In genomic region chr9:13686977-13687659, GRCm38 (mm10) we compare ENCODE assay signal across 9 mouse cellular contexts.
DNase-seq lines count a peak whose midpoint lies in the region; ATAC-seq and TF ChIP-seq lines count a peak whose summit lies in the region.
"Had no signal": no experiment of that assay in that cellular context is flagged by ENCODE, and none has a peak within 500 bp of the region (broad histone marks: within the 10 kb centered on the region; RNA-seq: fewer than 3 reads in every experiment).

No protein-coding gene starts in this region.

- H3K4me1 ChIP-seq in limb, embryonic 11.5 days (ENCODE audit: control insufficient read depth, insufficient read depth, low read length): no peaks in the 10 kb centered on the region
- H3K4me1 ChIP-seq in limb, embryonic 10.5 days: no peaks in the 10 kb centered on the region
- H3K4me1 ChIP-seq in embryonic facial prominence, embryonic 11.5 days (ENCODE audit: control insufficient read depth, insufficient read depth, low read length): no peaks in the 10 kb centered on the region
- no peaks in the 10 kb centered on the region for H3K4me1 ChIP-seq in testis, adult 2 months (ENCODE audit: control insufficient read depth, insufficient read depth, low read length)
- H3K4me1 ChIP-seq: limb, embryonic 13.5 days had no signal

- TF ChIP-seq CTCF in testis, adult 2 months (IDR thresholded peaks at IDR 0.05; ENCODE audit: control insufficient read depth, insufficient read depth, insufficient replicate concordance, low read depth, low read length): 0 out of 2 replicates have a peak, but pooled peaks have one; percentile 1

- no peaks in the 10 kb centered on the region for H3K9me3 ChIP-seq in limb, embryonic 11.5 days (ENCODE audit: control insufficient read depth, low read length)
- no peaks in the 10 kb centered on the region for H3K9me3 ChIP-seq in limb, embryonic 10.5 days (replicated peaks)
- no peaks in the 10 kb centered on the region for H3K9me3 ChIP-seq in embryonic facial prominence, embryonic 11.5 days (replicated peaks; ENCODE audit: control insufficient read depth, low read length)
- H3K9me3 ChIP-seq: limb, embryonic 13.5 days had no signal

- TF ChIP-seq POLR2A in testis, adult 2 months (IDR thresholded peaks at IDR 0.05; ENCODE audit: control insufficient read depth, low read depth, low read length): no peak

- WGBS in limb, embryonic 11.5 days: 91% methylated on average over 19 of the region's 19 CpGs
- 89% methylated on average over 19 of the region's 19 CpGs for WGBS in limb, embryonic 10.5 days
- 89% methylated on average over 19 of the region's 19 CpGs for WGBS in embryonic facial prominence, embryonic 11.5 days

- no peak overlapping the region for H3K9ac ChIP-seq in limb, embryonic 11.5 days (ENCODE audit: low read length)
- no peak overlapping the region for H3K9ac ChIP-seq in embryonic facial prominence, embryonic 11.5 days (replicated peaks; ENCODE audit: low read length)
- H3K9ac ChIP-seq: limb, embryonic 13.5 days had no signal

- no peak overlapping the region for H3K4me3 ChIP-seq in limb, embryonic 11.5 days (ENCODE audit: low read depth, low read length)
- H3K4me3 ChIP-seq in limb, embryonic 10.5 days: no peak overlapping the region
- no peak overlapping the region for H3K4me3 ChIP-seq in embryonic facial prominence, embryonic 11.5 days (ENCODE audit: low read depth, low read length)
- no peak overlapping the region for H3K4me3 ChIP-seq in testis, adult 2 months (ENCODE audit: control insufficient read depth, low read depth, low read length)
- H3K4me3 ChIP-seq: limb, embryonic 13.5 days had no signal

- H3K4me2 ChIP-seq in limb, embryonic 11.5 days (ENCODE audit: low read depth, severe bottlenecking): no peak overlapping the region
- no peak overlapping the region for H3K4me2 ChIP-seq in embryonic facial prominence, embryonic 11.5 days (ENCODE audit: low read depth, low read length)
- H3K4me2 ChIP-seq: limb, embryonic 13.5 days had no signal

- DNase-seq in adrenal gland, postnatal 14 days: peak; percentile 33
- no peak for DNase-seq in adrenal gland, postnatal 4 days (ENCODE audit: low spot score in 2 of 2)
- DNase-seq in limb, embryonic 11.5 days (ENCODE audit: low spot score): peak; percentile 41
- no peak for DNase-seq in limb, embryonic 10.5 days (ENCODE audit: low spot score)
- peak; percentile 36 for DNase-seq in embryonic facial prominence, embryonic 11.5 days (ENCODE audit: low spot score)
- DNase-seq in left cerebral cortex, postnatal 10 days (ENCODE audit: extremely low spot score in 1 of 2, low spot score in 2 of 2): no peak
- DNase-seq in urinary bladder, postnatal 4 days (ENCODE audit: low spot score in 2 of 2): no peak

- ATAC-seq in limb, embryonic 11.5 days (ENCODE audit: insufficient number of reproducible peaks, low FRiP score, low TSS enrichment, low read depth): no peak
- no peak for ATAC-seq in embryonic facial prominence, embryonic 11.5 days (replicated peaks; ENCODE audit: insufficient number of reproducible peaks, low FRiP score, low TSS enrichment, low read depth)

- H3K36me3 ChIP-seq in limb, embryonic 11.5 days (ENCODE audit: control insufficient read depth, insufficient read depth, low read length): no peaks in the 10 kb centered on the region
- no peaks in the 10 kb centered on the region for H3K36me3 ChIP-seq in limb, embryonic 10.5 days
- no peaks in the 10 kb centered on the region for H3K36me3 ChIP-seq in embryonic facial prominence, embryonic 11.5 days (replicated peaks; ENCODE audit: control insufficient read depth, insufficient read depth, low read depth, low read length)
- H3K36me3 ChIP-seq in testis, adult 2 months (ENCODE audit: control insufficient read depth, insufficient read depth, low read length): no peaks in the 10 kb centered on the region
- H3K36me3 ChIP-seq: limb, embryonic 13.5 days had no signal

- intact Hi-C loops in left cerebral cortex, postnatal 10 days (cut with DNase I): no loop called here

- no peak overlapping the region for H3K27ac ChIP-seq in limb, embryonic 11.5 days (replicated peaks; ENCODE audit: low read depth, low read length)
- H3K27ac ChIP-seq in limb, embryonic 10.5 days: no peak overlapping the region
- no peak overlapping the region for H3K27ac ChIP-seq in embryonic facial prominence, embryonic 11.5 days (replicated peaks; ENCODE audit: low read depth, low read length)
- H3K27ac ChIP-seq in testis, adult 2 months (ENCODE audit: control insufficient read depth, insufficient read depth, low read depth, low read length): no peak overlapping the region
- H3K27ac ChIP-seq: limb, embryonic 13.5 days had no signal

- no peaks in the 10 kb centered on the region for H3K27me3 ChIP-seq in limb, embryonic 11.5 days (ENCODE audit: control insufficient read depth, insufficient read depth, low read length)
- H3K27me3 ChIP-seq in limb, embryonic 10.5 days (ENCODE audit: low read depth, poor library complexity, severe bottlenecking): no peaks in the 10 kb centered on the region
- no peaks in the 10 kb centered on the region for H3K27me3 ChIP-seq in embryonic facial prominence, embryonic 11.5 days (ENCODE audit: control insufficient read depth, insufficient read depth, low read length)
- H3K27me3 ChIP-seq in testis, adult 2 months (ENCODE audit: control insufficient read depth, insufficient read depth, low read length): no peaks in the 10 kb centered on the region
- H3K27me3 ChIP-seq: limb, embryonic 13.5 days had no signal

Comparison
In these comparisons a context has a peak if more than half of its experiments do, and no peak if none do; other contexts are left out.
1. DNase-seq: peak in adrenal gland, postnatal 14 days (single experiment), limb, embryonic 11.5 days (single experiment) and embryonic facial prominence, embryonic 11.5 days (single experiment); none in adrenal gland, postnatal 4 days (0 of 2), limb, embryonic 10.5 days (single experiment), left cerebral cortex, postnatal 10 days (0 of 2) and urinary bladder, postnatal 4 days (0 of 2).